Mouse (Mus musculus): ENCODE measurements at regions not wholly inside any gene's neighbourhood (a gene's known extent, or its start where the extent isn't known, plus 50 kb on each side); places are given as distances from the start of the nearest gene placed in this dataset.
"Not testable (repeated sequence)": the region's sequence is repeated elsewhere in the genome, so short reads cannot be mapped to it uniquely, and the experiment has no call there.

DNA sequence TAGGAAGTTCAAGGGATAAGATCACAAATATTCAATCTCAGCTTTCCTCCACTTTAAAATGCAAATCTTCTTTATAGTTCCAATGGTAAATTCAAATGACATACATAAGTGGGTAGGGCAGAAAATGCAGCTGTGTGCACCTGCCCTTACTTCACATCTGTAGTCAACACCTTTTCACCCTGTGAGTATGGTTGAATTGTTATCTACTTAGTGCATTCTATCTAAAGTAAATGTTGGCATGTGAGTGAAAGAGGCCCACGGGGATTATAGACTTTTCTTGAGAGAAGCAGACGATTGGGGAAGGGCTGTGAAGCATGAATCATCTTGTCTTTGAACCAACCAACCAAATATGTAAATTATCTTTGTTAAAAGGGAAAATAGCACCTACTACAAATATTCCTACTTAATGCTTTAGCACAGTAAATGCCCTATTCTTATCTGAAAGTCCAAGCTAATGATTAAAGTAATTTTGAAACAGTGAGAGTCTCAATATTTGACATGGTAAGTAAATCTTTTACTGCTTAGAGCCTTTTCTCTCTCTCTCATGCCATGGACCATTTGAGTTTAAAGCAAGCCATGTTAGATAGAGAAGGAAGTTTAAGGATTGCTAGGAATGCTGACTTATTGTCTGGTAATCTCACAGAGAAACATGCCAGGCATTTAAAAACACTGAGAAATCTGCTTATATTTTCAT lies 617.4 kb upstream of the Negr1 start:
- Histone ChIP-seq H3K9ac (ENCODE audit: low read depth, low read length) (no peak overlapping the region), H3K9me3 (ENCODE audit: control insufficient read depth, low read length) (no peaks in the 10 kb centered on the region), H3K4me1 (ENCODE audit: control insufficient read depth, insufficient read depth, low read length) (no peaks in the 10 kb centered on the region), H3K4me3 (ENCODE audit: low read length) (no peak overlapping the region), H3K27me3 (replicated peaks; ENCODE audit: control insufficient read depth, insufficient read depth, low read length) (no peaks in the 10 kb centered on the region), H3K27ac (ENCODE audit: low read length) (no peak overlapping the region), H3K4me2 (ENCODE audit: low read depth, low read length) (no peak overlapping the region), H3K36me3 (ENCODE audit: control insufficient read depth, insufficient read depth, low read length) (no peaks in the 10 kb centered on the region)
- WGBS: 42% methylated on average over 2 of the region's 2 CpGs
- peak; percentile 68 for ATAC-seq

DNA sequence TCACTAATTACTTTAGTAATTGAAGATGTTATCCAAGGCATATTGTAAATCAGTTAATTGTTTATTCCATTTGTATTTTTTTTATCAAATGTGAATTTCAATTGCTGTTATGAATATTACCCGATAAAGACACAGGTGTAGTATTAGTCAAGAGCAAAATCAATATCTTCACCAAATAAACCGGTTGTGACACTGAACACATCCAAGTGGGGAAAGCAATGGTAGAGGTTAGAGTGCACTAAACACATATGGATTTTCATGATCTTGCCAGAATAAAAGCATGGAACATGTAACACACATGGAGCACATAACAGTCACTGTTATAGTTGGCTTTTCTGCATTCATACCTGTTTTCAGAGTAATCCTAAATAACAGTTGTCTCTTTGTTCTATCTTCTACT lies 616.4 kb upstream of the Negr1 start:
- no peak overlapping the region for H3K27ac ChIP-seq (ENCODE audit: low read length)
- H3K9ac ChIP-seq (ENCODE audit: low read depth, low read length): no peak overlapping the region
- no peak for ATAC-seq
- H3K27me3 ChIP-seq (replicated peaks; ENCODE audit: control insufficient read depth, insufficient read depth, low read length): no peaks in the 10 kb centered on the region
- no peaks in the 10 kb centered on the region for H3K9me3 ChIP-seq (ENCODE audit: control insufficient read depth, low read length)
- H3K4me1 ChIP-seq (ENCODE audit: control insufficient read depth, insufficient read depth, low read length): no peaks in the 10 kb centered on the region
- 83% methylated on average over 2 of the region's 2 CpGs for WGBS
- H3K36me3 ChIP-seq (ENCODE audit: control insufficient read depth, insufficient read depth, low read length): no peaks in the 10 kb centered on the region
- no peak overlapping the region for H3K4me2 ChIP-seq (ENCODE audit: low read depth, low read length)
- no peak overlapping the region for H3K4me3 ChIP-seq (ENCODE audit: low read length)

DNA sequence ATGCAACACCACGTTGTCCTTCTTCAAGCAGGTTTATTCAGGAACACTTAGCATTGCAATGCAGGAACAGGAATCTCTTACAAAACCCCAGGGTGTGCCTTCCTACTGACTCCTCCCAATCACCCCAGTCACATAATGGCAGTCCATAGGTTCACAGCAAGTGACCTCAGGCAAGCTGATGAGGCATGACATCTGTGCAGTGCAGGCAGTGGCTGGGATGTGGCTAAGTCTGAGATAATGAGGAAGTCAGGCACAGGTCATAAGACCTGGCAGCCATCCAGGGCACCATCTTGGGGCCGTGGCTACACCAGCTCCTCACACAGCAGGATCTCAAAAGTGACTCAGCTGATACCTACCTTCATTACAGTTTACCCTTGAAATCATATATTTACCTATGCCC lies 599.1 kb upstream of the Negr1 start:
- not testable (repeated sequence) for H3K4me3 ChIP-seq (ENCODE audit: low read length); H3K27ac ChIP-seq (ENCODE audit: low read length); H3K36me3 ChIP-seq (ENCODE audit: control insufficient read depth, insufficient read depth, low read length); H3K9ac ChIP-seq (ENCODE audit: low read depth, low read length); H3K27me3 ChIP-seq (replicated peaks; ENCODE audit: control insufficient read depth, insufficient read depth, low read length); H3K4me1 ChIP-seq (ENCODE audit: control insufficient read depth, insufficient read depth, low read length); H3K9me3 ChIP-seq (ENCODE audit: control insufficient read depth, low read length); H3K4me2 ChIP-seq (ENCODE audit: low read depth, low read length)
- 27% methylated on average over 2 of the region's 2 CpGs for WGBS
- ATAC-seq: peak; percentile 64; the same call in 1 of the 2 replicates

DNA sequence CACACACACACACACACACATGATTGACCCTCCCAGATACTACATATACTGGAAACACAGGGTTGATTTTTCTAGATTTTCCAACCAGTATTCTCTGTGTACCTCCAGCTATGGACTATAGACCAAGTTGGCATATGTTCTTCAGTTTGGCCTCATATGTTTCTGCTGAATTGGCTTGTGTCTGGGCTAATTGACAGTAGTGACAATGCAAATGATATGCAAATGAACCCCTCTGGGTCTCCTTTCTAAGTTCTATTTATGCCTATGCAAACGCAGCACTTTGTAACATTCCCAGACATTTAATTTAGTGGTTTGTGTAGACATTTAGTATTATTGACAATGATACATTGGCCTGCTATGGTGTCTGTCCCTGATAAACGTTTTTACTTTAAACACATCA lies 582.0 kb upstream of the Negr1 start:
- no peak for ATAC-seq
- WGBS: 52% methylated on average over 2 of the region's 2 CpGs
- Histone ChIP-seq H3K9me3 (ENCODE audit: control insufficient read depth, low read length) (no peaks in the 10 kb centered on the region), H3K4me3 (ENCODE audit: low read length) (no peak overlapping the region), H3K27ac (ENCODE audit: low read length) (no peak overlapping the region), H3K27me3 (replicated peaks; ENCODE audit: control insufficient read depth, insufficient read depth, low read length) (no peaks in the 10 kb centered on the region), H3K4me2 (ENCODE audit: low read depth, low read length) (no peak overlapping the region), H3K9ac (ENCODE audit: low read depth, low read length) (no peak overlapping the region), H3K4me1 (ENCODE audit: control insufficient read depth, insufficient read depth, low read length) (no peaks in the 10 kb centered on the region), H3K36me3 (ENCODE audit: control insufficient read depth, insufficient read depth, low read length) (no peaks in the 10 kb centered on the region)

DNA sequence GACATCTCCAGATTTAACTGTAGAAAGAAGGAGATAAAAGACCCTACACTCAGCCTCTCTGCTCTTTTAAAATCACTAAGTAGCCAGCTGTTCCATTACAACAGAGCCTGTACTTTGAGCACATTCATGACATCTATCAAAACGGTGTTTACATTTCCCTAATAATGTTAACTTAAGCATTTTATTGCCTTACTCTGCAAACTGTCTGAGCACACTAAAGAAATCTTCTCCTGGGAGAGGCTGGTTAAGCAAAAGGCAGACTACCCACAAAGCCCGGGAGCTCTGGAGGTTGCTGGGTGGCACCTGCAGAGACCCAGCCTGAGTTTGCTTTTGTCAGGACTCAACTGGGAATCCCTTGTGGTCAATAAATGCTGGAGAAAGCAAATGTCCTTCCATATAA lies 567.5 kb upstream of the Negr1 start:
- no peak overlapping the region for H3K27ac ChIP-seq (ENCODE audit: low read length)
- no peaks in the 10 kb centered on the region for H3K36me3 ChIP-seq (ENCODE audit: control insufficient read depth, insufficient read depth, low read length)
- no peaks in the 10 kb centered on the region for H3K9me3 ChIP-seq (ENCODE audit: control insufficient read depth, low read length)
- no peak overlapping the region for H3K4me3 ChIP-seq (ENCODE audit: low read length)
- ATAC-seq: peak; percentile 93
- peaks cover 7% of the 10 kb centered on the region; the same call in 1 of the 2 replicates for H3K4me1 ChIP-seq (ENCODE audit: control insufficient read depth, insufficient read depth, low read length)
- H3K27me3 ChIP-seq (replicated peaks; ENCODE audit: control insufficient read depth, insufficient read depth, low read length): no peaks in the 10 kb centered on the region
- WGBS: 15% methylated on average over 2 of the region's 2 CpGs
- no peak overlapping the region for H3K9ac ChIP-seq (ENCODE audit: low read depth, low read length)
- no peak overlapping the region for H3K4me2 ChIP-seq (ENCODE audit: low read depth, low read length)

DNA sequence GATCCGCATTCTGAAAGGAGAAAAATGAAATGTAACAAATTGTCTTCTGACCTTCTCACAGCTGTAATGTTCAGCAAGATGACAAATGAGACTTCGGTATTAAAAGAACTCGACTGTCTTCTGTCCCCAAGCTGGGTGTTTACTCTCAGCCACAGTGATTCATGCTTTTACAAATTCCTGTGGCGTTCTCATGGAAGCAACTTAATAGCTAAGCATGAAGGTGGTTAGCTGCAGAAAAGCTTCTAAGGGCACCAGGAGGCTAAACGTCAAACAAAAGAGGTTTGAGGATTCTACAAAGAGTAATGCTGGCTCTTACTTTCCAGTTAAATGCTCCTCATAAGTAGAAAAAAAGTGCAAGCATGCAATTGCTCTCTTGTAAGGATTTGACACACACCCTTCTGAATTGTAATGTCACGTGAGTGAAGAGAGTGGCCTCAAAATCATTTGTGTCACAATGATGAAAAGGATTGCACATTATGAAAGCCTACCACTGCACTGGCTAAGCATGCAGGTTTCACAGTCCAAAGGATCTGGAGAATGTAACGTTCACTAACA lies 543.8 kb upstream of the Negr1 start:
- Histone ChIP-seq H3K9ac (ENCODE audit: low read depth, low read length) (no peak overlapping the region), H3K27me3 (replicated peaks; ENCODE audit: control insufficient read depth, insufficient read depth, low read length) (no peaks in the 10 kb centered on the region), H3K4me1 (ENCODE audit: control insufficient read depth, insufficient read depth, low read length) (no peaks in the 10 kb centered on the region), H3K4me3 (ENCODE audit: low read length) (no peak overlapping the region), H3K27ac (ENCODE audit: low read length) (no peak overlapping the region), H3K4me2 (ENCODE audit: low read depth, low read length) (no peak overlapping the region), H3K9me3 (ENCODE audit: control insufficient read depth, low read length) (no peaks in the 10 kb centered on the region), H3K36me3 (ENCODE audit: control insufficient read depth, insufficient read depth, low read length) (no peaks in the 10 kb centered on the region)
- 44% methylated on average over 7 of the region's 7 CpGs for WGBS
- ATAC-seq: no peak

DNA sequence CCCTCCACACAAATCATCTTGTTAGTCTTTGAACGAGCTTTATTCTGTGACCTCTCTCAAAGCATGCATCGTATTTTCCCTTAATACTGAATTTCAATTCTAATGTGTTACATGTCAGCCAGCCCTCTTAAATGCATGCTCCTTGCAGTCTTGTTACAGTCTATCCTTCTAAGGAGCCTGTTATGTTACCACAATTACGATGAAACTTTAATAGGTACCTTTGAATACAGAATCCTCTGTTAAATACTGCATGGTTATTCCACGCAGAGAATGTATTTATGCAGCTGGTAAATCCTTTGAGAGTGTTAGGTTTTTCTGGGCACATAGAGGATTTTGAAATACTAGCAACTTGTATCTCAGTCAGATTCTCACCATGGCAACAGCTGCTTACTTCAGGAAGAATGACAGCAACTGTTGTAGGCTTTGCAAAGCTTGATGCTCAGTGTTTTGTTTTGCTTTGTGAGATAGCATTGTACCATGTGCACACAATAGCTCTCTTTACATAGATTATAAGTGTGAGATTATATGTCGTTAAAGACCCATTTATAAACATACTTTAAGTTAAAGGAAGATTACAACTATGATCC lies 532.9 kb upstream of the Negr1 start:
- Histone ChIP-seq H3K4me3 (ENCODE audit: low read length) (no peak overlapping the region), H3K9me3 (ENCODE audit: control insufficient read depth, low read length) (no peaks in the 10 kb centered on the region), H3K4me1 (ENCODE audit: control insufficient read depth, insufficient read depth, low read length) (no peaks in the 10 kb centered on the region), H3K4me2 (ENCODE audit: low read depth, low read length) (no peak overlapping the region), H3K27ac (ENCODE audit: low read length) (no peak overlapping the region), H3K27me3 (replicated peaks; ENCODE audit: control insufficient read depth, insufficient read depth, low read length) (no peaks in the 10 kb centered on the region), H3K36me3 (ENCODE audit: control insufficient read depth, insufficient read depth, low read length) (no peaks in the 10 kb centered on the region), H3K9ac (ENCODE audit: low read depth, low read length) (no peak overlapping the region)
- no peak for ATAC-seq
- whole genome bisulfite sequencing: 76% methylated on average over 5 of the region's 5 CpGs

DNA sequence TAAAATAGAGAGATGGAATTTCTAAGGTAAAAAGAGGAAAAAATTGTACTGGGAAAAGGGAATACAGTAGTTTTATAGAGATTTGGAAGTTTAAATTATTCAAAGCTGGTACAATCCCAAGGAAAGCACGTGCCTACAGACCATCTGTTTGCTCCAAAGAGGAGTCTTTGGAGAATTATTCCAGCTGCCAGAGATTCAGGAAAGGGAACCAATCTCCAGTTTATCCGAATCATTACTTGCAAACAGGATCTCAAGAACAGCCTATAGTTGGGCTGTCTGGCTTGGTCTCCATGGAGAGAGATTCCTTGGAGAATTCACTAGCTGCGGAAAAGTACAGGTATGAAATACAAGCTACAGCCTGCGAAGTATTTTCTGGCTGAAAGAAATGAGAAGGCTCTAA lies 491.3 kb upstream of the Negr1 start:
- no peaks in the 10 kb centered on the region for H3K36me3 ChIP-seq (ENCODE audit: control insufficient read depth, insufficient read depth, low read length)
- H3K27ac ChIP-seq (ENCODE audit: low read length): no peak overlapping the region
- no peaks in the 10 kb centered on the region for H3K4me1 ChIP-seq (ENCODE audit: control insufficient read depth, insufficient read depth, low read length)
- H3K4me2 ChIP-seq (ENCODE audit: low read depth, low read length): no peak overlapping the region
- WGBS: 84% methylated on average over 4 of the region's 4 CpGs
- H3K27me3 ChIP-seq (replicated peaks; ENCODE audit: control insufficient read depth, insufficient read depth, low read length): no peaks in the 10 kb centered on the region
- no peaks in the 10 kb centered on the region for H3K9me3 ChIP-seq (ENCODE audit: control insufficient read depth, low read length)
- no peak overlapping the region for H3K9ac ChIP-seq (ENCODE audit: low read depth, low read length)
- H3K4me3 ChIP-seq (ENCODE audit: low read length): no peak overlapping the region
- ATAC-seq: no peak

DNA sequence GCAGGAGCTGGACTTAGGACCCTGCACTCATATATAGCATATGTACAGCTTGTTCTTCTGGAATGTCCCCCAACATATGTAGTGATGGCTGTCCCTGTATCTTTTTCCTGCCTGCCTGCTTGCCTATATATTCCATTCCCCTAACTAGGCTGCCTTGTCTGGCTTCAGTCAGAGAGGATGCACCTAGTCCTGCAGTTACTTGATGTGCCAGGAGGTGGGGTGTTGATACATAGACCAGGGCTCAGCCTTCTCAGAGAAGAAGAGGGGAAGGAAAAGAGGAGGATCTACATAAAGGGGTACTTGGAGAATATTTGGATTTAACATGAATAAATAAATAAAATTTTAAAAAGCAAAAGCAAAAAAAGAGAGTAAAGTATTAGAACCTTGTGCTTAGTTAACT lies 479.3 kb upstream of the Negr1 start:
- H3K36me3 ChIP-seq (ENCODE audit: control insufficient read depth, insufficient read depth, low read length): no peaks in the 10 kb centered on the region
- H3K4me3 ChIP-seq (ENCODE audit: low read length): no peak overlapping the region
- no peak overlapping the region for H3K9ac ChIP-seq (ENCODE audit: low read depth, low read length)
- H3K4me1 ChIP-seq (ENCODE audit: control insufficient read depth, insufficient read depth, low read length): no peaks in the 10 kb centered on the region
- no peaks in the 10 kb centered on the region for H3K9me3 ChIP-seq (ENCODE audit: control insufficient read depth, low read length)
- no peak overlapping the region for H3K27ac ChIP-seq (ENCODE audit: low read length)
- H3K4me2 ChIP-seq (ENCODE audit: low read depth, low read length): no peak overlapping the region
- H3K27me3 ChIP-seq (replicated peaks; ENCODE audit: control insufficient read depth, insufficient read depth, low read length): no peaks in the 10 kb centered on the region
- ATAC-seq: no peak

DNA sequence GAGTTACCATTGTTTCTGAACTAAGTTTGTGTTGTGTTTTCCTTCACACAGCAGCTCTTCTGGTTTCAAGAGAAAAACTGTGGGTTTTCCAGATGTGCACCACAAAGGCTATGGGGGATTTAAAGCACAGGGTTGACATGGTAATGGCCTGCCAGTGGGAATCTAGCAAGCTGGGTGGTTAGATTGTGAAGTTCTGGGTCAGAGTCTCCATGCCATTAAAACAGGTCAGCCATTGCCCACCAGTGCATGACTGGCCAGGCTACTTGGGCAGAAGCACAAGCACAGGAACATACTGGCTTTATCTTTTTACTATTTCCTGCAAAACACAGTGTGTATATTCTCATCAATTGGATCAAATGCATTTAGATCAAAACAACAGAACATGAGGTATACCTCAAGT lies 467.9 kb upstream of the Negr1 start:
- Histone ChIP-seq H3K4me1 (ENCODE audit: control insufficient read depth, insufficient read depth, low read length) (no peaks in the 10 kb centered on the region), H3K27me3 (replicated peaks; ENCODE audit: control insufficient read depth, insufficient read depth, low read length) (no peaks in the 10 kb centered on the region), H3K9ac (ENCODE audit: low read depth, low read length) (no peak overlapping the region), H3K27ac (ENCODE audit: low read length) (no peak overlapping the region), H3K4me2 (ENCODE audit: low read depth, low read length) (no peak overlapping the region), H3K4me3 (ENCODE audit: low read length) (no peak overlapping the region), H3K36me3 (ENCODE audit: control insufficient read depth, insufficient read depth, low read length) (no peaks in the 10 kb centered on the region), H3K9me3 (ENCODE audit: control insufficient read depth, low read length) (no peaks in the 10 kb centered on the region)
- ATAC-seq: no peak

Measured in intestine, embryonic 16.5 days (tissue).